In the genomic region with DNA sequence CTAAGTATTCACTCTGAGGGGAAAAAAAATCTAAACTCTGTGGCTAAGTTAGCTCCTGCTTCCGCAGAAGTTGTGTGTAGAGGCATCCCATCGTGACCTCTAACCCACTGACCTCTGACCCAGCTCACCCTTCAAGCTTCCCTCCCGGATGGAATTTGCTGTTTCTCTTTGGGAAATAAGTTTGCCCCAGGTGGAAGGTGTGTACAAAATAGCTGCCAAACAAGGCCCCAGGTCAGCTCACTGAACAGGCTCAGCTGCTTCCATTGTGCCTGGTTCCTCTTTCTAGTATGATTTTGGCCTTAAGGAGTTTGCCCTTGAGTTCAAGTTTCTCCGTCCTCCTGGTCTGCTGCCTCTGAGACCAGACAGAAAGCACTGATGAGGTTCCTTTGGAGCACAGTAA, we compare ENCODE assay signal across 17 mouse cellular contexts. TPM values are rescaled to one million over a fixed set of nuclear protein-coding genes. Genes with fewer than 3 reads are reported as not detected.
DNase-seq lines count a peak whose midpoint lies in the region; ATAC-seq lines count a peak whose summit lies in the region.
"Had no signal": no experiment of that assay in that cellular context is flagged by ENCODE, and none has a peak within 500 bp of the region (broad histone marks: within the 10 kb centered on the region; RNA-seq: fewer than 3 reads in every experiment).

No protein-coding gene starts in this region.

- peaks cover 63% of the 10 kb centered on the region for H3K4me1 ChIP-seq in embryonic facial prominence, embryonic 13.5 days
- peaks cover 56% of the 10 kb centered on the region for H3K4me1 ChIP-seq in embryonic facial prominence, embryonic 10.5 days
- H3K4me1 ChIP-seq in hindbrain, embryonic 12.5 days, result peaks cover 31% of the 10 kb centered on the region
- peaks cover 11% of the 10 kb centered on the region for H3K4me1 ChIP-seq in hindbrain, embryonic 16.5 days (ENCODE audit: control insufficient read depth, insufficient read depth, low read depth, low read length)
- peaks cover 58% of the 10 kb centered on the region for H3K4me1 ChIP-seq in brown adipose tissue, adult 24 weeks (ENCODE audit: control insufficient read depth, insufficient read depth, insufficient read length, low read length)
- peaks cover 70% of the 10 kb centered on the region for H3K4me1 ChIP-seq in neural tube, embryonic 13.5 days (replicated peaks)
- H3K4me1 ChIP-seq in liver, embryonic 12.5 days, result 0 out of 2 replicates have a peak, but pooled peaks cover under 1% of the 10 kb centered on the region

- DNase-seq in embryonic facial prominence, embryonic 10.5 days (ENCODE audit: low spot score), result no peak
- DNase-seq in testis, postnatal 10 days (ENCODE audit: low spot score), result no peak
- DNase-seq: cerebellum, adult 11 months; cerebellum, postnatal 25 days; heart, postnatal 36 days; kidney, adult 9 months; lung, adult 18-20 months; lung, postnatal 4 days; midbrain, embryonic 14.5 days; thymus, postnatal 14 days had no signal

- no peak for ATAC-seq in embryonic facial prominence, embryonic 13.5 days (ENCODE audit: insufficient number of reproducible peaks, insufficient read depth, low FRiP score, low TSS enrichment, low read depth)
- ATAC-seq in hindbrain, embryonic 12.5 days (ENCODE audit: low FRiP score), result no peak
- ATAC-seq in hindbrain, embryonic 16.5 days, result no peak
- no peak for ATAC-seq in neural tube, embryonic 13.5 days (ENCODE audit: low read depth)
- no peak for ATAC-seq in liver, embryonic 12.5 days
- ATAC-seq: Patski had no signal

- peaks cover 19% of the 10 kb centered on the region for H3K36me3 ChIP-seq in embryonic facial prominence, embryonic 13.5 days
- peaks cover 10% of the 10 kb centered on the region; the same call in 1 of the 2 replicates for H3K36me3 ChIP-seq in embryonic facial prominence, embryonic 10.5 days (replicated peaks)
- no peaks in the 10 kb centered on the region for H3K36me3 ChIP-seq in hindbrain, embryonic 12.5 days
- no peaks in the 10 kb centered on the region for H3K36me3 ChIP-seq in hindbrain, embryonic 16.5 days (ENCODE audit: control insufficient read depth, insufficient read depth, low read length)
- H3K36me3 ChIP-seq in neural tube, embryonic 13.5 days, result peaks cover 13% of the 10 kb centered on the region
- no peaks in the 10 kb centered on the region for H3K36me3 ChIP-seq in liver, embryonic 12.5 days

- no peaks in the 10 kb centered on the region for H3K9me3 ChIP-seq in embryonic facial prominence, embryonic 13.5 days
- H3K9me3 ChIP-seq in embryonic facial prominence, embryonic 10.5 days, result no peaks in the 10 kb centered on the region
- H3K9me3 ChIP-seq in hindbrain, embryonic 12.5 days (replicated peaks), result no peaks in the 10 kb centered on the region
- no peaks in the 10 kb centered on the region for H3K9me3 ChIP-seq in hindbrain, embryonic 16.5 days (ENCODE audit: control insufficient read depth, low read length)
- H3K9me3 ChIP-seq in neural tube, embryonic 13.5 days, result no peaks in the 10 kb centered on the region
- no peaks in the 10 kb centered on the region for H3K9me3 ChIP-seq in liver, embryonic 12.5 days (replicated peaks)

- WGBS in embryonic facial prominence, embryonic 13.5 days, result 25% methylated on average over 4 of the region's 4 CpGs
- 21% methylated on average over 4 of the region's 4 CpGs for WGBS in embryonic facial prominence, embryonic 10.5 days
- WGBS in hindbrain, embryonic 12.5 days, result 53% methylated on average over 4 of the region's 4 CpGs
- WGBS in hindbrain, embryonic 16.5 days, result 62% methylated on average over 4 of the region's 4 CpGs
- WGBS in neural tube, embryonic 13.5 days, result 49% methylated on average over 4 of the region's 4 CpGs
- 57% methylated on average over 4 of the region's 4 CpGs for WGBS in liver, embryonic 12.5 days (ENCODE audit: insufficient replicate concordance)

- no peak overlapping the region for H3K9ac ChIP-seq in embryonic facial prominence, embryonic 13.5 days
- no peak overlapping the region for H3K9ac ChIP-seq in hindbrain, embryonic 12.5 days
- H3K9ac ChIP-seq in hindbrain, embryonic 16.5 days (ENCODE audit: low read depth, low read length), result no peak overlapping the region
- no peak overlapping the region for H3K9ac ChIP-seq in neural tube, embryonic 13.5 days
- H3K9ac ChIP-seq in liver, embryonic 12.5 days, result no peak overlapping the region

- H3K27ac ChIP-seq in embryonic facial prominence, embryonic 13.5 days, result no peak overlapping the region
- no peak overlapping the region for H3K27ac ChIP-seq in embryonic facial prominence, embryonic 10.5 days (replicated peaks)
- H3K27ac ChIP-seq in hindbrain, embryonic 12.5 days, result 0 out of 2 replicates have a peak overlapping the region, but pooled peaks have one; percentile 13
- H3K27ac ChIP-seq in hindbrain, embryonic 16.5 days (ENCODE audit: low read depth, low read length), result no peak overlapping the region
- peak overlapping the region; percentile 72 for H3K27ac ChIP-seq in brown adipose tissue, adult 24 weeks (replicated peaks; ENCODE audit: low read depth, low read length)
- H3K27ac ChIP-seq in neural tube, embryonic 13.5 days (replicated peaks), result no peak overlapping the region
- no peak overlapping the region for H3K27ac ChIP-seq in liver, embryonic 12.5 days

- 0 out of 2 replicates have a peak overlapping the region, but pooled peaks have one; percentile 11 for H3K4me2 ChIP-seq in embryonic facial prominence, embryonic 13.5 days
- H3K4me2 ChIP-seq in hindbrain, embryonic 12.5 days (replicated peaks), result no peak overlapping the region
- H3K4me2 ChIP-seq in hindbrain, embryonic 16.5 days (ENCODE audit: low read length), result no peak overlapping the region
- H3K4me2 ChIP-seq in neural tube, embryonic 13.5 days, result peak overlapping the region; percentile 48
- H3K4me2 ChIP-seq in liver, embryonic 12.5 days, result no peak overlapping the region

- no peaks in the 10 kb centered on the region; the same call in none of the 2 replicates for H3K27me3 ChIP-seq in embryonic facial prominence, embryonic 13.5 days
- H3K27me3 ChIP-seq in embryonic facial prominence, embryonic 10.5 days (replicated peaks; ENCODE audit: low read depth, poor library complexity, severe bottlenecking), result peaks cover 17% of the 10 kb centered on the region
- H3K27me3 ChIP-seq in hindbrain, embryonic 12.5 days, result no peaks in the 10 kb centered on the region
- no peaks in the 10 kb centered on the region for H3K27me3 ChIP-seq in hindbrain, embryonic 16.5 days (replicated peaks; ENCODE audit: control insufficient read depth, insufficient read depth, low read length)
- H3K27me3 ChIP-seq in neural tube, embryonic 13.5 days, result no peaks in the 10 kb centered on the region
- peaks cover 7% of the 10 kb centered on the region; the same call in 1 of the 2 replicates for H3K27me3 ChIP-seq in liver, embryonic 12.5 days (replicated peaks)
- H3K27me3 ChIP-seq: Patski had no signal

- no peak overlapping the region for H3K4me3 ChIP-seq in embryonic facial prominence, embryonic 13.5 days
- H3K4me3 ChIP-seq in embryonic facial prominence, embryonic 10.5 days, result no peak overlapping the region
- H3K4me3 ChIP-seq in hindbrain, embryonic 12.5 days, result no peak overlapping the region
- no peak overlapping the region for H3K4me3 ChIP-seq in hindbrain, embryonic 16.5 days (ENCODE audit: low read length)
- no peak overlapping the region; the same call in 1 of the 2 replicates for H3K4me3 ChIP-seq in brown adipose tissue, adult 24 weeks (ENCODE audit: insufficient read depth, low read depth, low read length)
- H3K4me3 ChIP-seq in neural tube, embryonic 13.5 days, result no peak overlapping the region
- H3K4me3 ChIP-seq in liver, embryonic 12.5 days, result no peak overlapping the region

RNA-seq across cellular contexts. Expression of a gene that starts 12.6 kb away (rescaled TPM):
- polyA plus RNA-seq in embryonic facial prominence, embryonic 13.5 days (2015; fragmentation: Nextera tagmentation; extraction: Ambion mirVana), result 48.3 and 51.3 TPM in 2 replicates
- 20.5 and 21.4 TPM in 2 replicates for polyA plus RNA-seq in embryonic facial prominence, embryonic 10.5 days (2016; fragmentation: Nextera tagmentation; extraction: Ambion mirVana)
- polyA plus RNA-seq in hindbrain, embryonic 12.5 days (2016; fragmentation: Nextera tagmentation; extraction: Ambion mirVana), result 43.8 and 45.9 TPM in 2 replicates
- polyA plus RNA-seq in hindbrain, embryonic 16.5 days (2015; fragmentation: Nextera tagmentation; extraction: Ambion mirVana), result 22.7 and 31.5 TPM in 2 replicates
- polyA plus RNA-seq in brown adipose tissue, adult 24 weeks (2012; ENCODE audit: insufficient read depth, insufficient read length, missing spikeins), result 40.3 and 43.2 TPM in 2 replicates
- 32.7 and 37.0 TPM in 2 replicates for polyA plus RNA-seq in neural tube, embryonic 13.5 days (2015; fragmentation: Nextera tagmentation; extraction: Ambion mirVana)
- polyA plus RNA-seq in liver, embryonic 12.5 days (2016; fragmentation: Nextera tagmentation; extraction: Ambion mirVana), result 2.0 and 2.5 TPM in 2 replicates

Comparison
In these comparisons a context has a peak if more than half of its experiments do, and no peak if none do; other contexts are left out.
1. H3K27ac ChIP-seq: peak in hindbrain, embryonic 12.5 days (single experiment) and brown adipose tissue, adult 24 weeks (single experiment); none in embryonic facial prominence, embryonic 13.5 days (single experiment), embryonic facial prominence, embryonic 10.5 days (single experiment), hindbrain, embryonic 16.5 days (single experiment), neural tube, embryonic 13.5 days (single experiment) and liver, embryonic 12.5 days (single experiment).
2. H3K4me2 ChIP-seq: peak in embryonic facial prominence, embryonic 13.5 days (single experiment) and neural tube, embryonic 13.5 days (single experiment); none in hindbrain, embryonic 12.5 days (single experiment), hindbrain, embryonic 16.5 days (single experiment) and liver, embryonic 12.5 days (single experiment).